Mouse (Mus musculus) liver, adult (tissue): Measurements from ENCODE around the gene Rpgrip1l.

Experiments used
- GATA4 ChIP-seq: IDR thresholded peaks from 2 replicates; pipeline ENCODE4 v1.6.1; 2014; ENCODE audit warnings: mild to moderate bottlenecking, low read length; ENCODE audit not compliant: insufficient replicate concordance

Rpgrip1l gene

GRCm38 (mm10) chr8:91312835-91313832 is at the start of gene Rpgrip1l, which contains the start of gene Fto:
Rpgrip1l (minus strand) TSS chr8:91313262.
Fto (plus strand) TSS chr8:91313525.
- no peak; the same call in 1 of the 2 replicates for TF ChIP-seq GATA4

GRCm38 (mm10) chr8:91360644-91361357 is 47.7 kb upstream of the Rpgrip1l start:
- TF ChIP-seq GATA4, result no peak

- TF ChIP-seq GATA4, result no peak
Observed at GRCm38 (mm10) chr8:91359511-91359910, 46.4 kb upstream of the Rpgrip1l start.

- no peak for TF ChIP-seq GATA4
Observed at GRCm38 (mm10) chr8:91358016-91358415, 45.0 kb upstream of the Rpgrip1l start.

- TF ChIP-seq GATA4, result no peak
Observed at GRCm38 (mm10) chr8:91357493-91358014, 44.5 kb upstream of the Rpgrip1l start.

GRCm38 (mm10) chr8:91355956-91356699 is 43.1 kb upstream of the Rpgrip1l start:
- no peak for TF ChIP-seq GATA4

- no peak for TF ChIP-seq GATA4
Observed at GRCm38 (mm10) chr8:91355301-91355905, 42.3 kb upstream of the Rpgrip1l start.

GRCm38 (mm10) chr8:91353907-91354306 is 40.8 kb upstream of the Rpgrip1l start:
- TF ChIP-seq GATA4, result no peak

GRCm38 (mm10) chr8:91353062-91353461 is 40.0 kb upstream of the Rpgrip1l start:
- no peak for TF ChIP-seq GATA4

GRCm38 (mm10) chr8:91352598-91352997 is 39.5 kb upstream of the Rpgrip1l start:
- no peak for TF ChIP-seq GATA4

- no peak for TF ChIP-seq GATA4
Observed at GRCm38 (mm10) chr8:91350628-91351027, 37.6 kb upstream of the Rpgrip1l start.

- TF ChIP-seq GATA4, result no peak
Observed at GRCm38 (mm10) chr8:91349816-91350215, 36.8 kb upstream of the Rpgrip1l start.

- TF ChIP-seq GATA4, result no peak
Observed at GRCm38 (mm10) chr8:91347595-91347994, 34.5 kb upstream of the Rpgrip1l start.

GRCm38 (mm10) chr8:91347146-91347545 is 34.1 kb upstream of the Rpgrip1l start:
- TF ChIP-seq GATA4, result no peak

GRCm38 (mm10) chr8:91344659-91345058 is 31.6 kb upstream of the Rpgrip1l start:
- no peak for TF ChIP-seq GATA4

- TF ChIP-seq GATA4, result no peak
Observed at GRCm38 (mm10) chr8:91342798-91343197, 29.7 kb upstream of the Rpgrip1l start.
